Mouse (Mus musculus): Measurements from ENCODE around the gene Hnrnpa3.

Hnrnpa3 gene

GRCm38 (mm10) chr2:75703375-75704181, 44.5 kb downstream of the Hnrnpa3 start:
- peak; percentile 96 for DNase-seq (ENCODE audit: low read depth, low spot score)

- peak; percentile 98 for DNase-seq (ENCODE audit: low read depth, low spot score)
These were observed 45.4 kb downstream of the Hnrnpa3 start, which contains the start of gene Nfe2l2 for GRCm38 (mm10) chr2:75704234-75705161. Nfe2l2 (minus strand) TSS chr2:75704641.

GRCm38 (mm10) chr2:75705162-75705752, 46.2 kb downstream of the Hnrnpa3 start:
- no peak for DNase-seq (ENCODE audit: low read depth, low spot score)

- DNase-seq (ENCODE audit: low read depth, low spot score) = no peak
These were observed 47.4 kb downstream of the Hnrnpa3 start for GRCm38 (mm10) chr2:75706435-75706834.

GRCm38 (mm10) chr2:75707420-75707819, 48.4 kb downstream of the Hnrnpa3 start:
- no peak for DNase-seq (ENCODE audit: low read depth, low spot score)

GRCm38 (mm10) chr2:75713083-75713482, 54.0 kb downstream of the Hnrnpa3 start:
- no peak for DNase-seq (ENCODE audit: low read depth, low spot score)

- no peak for DNase-seq (ENCODE audit: low read depth, low spot score)
These were observed 55.7 kb downstream of the Hnrnpa3 start for GRCm38 (mm10) chr2:75714766-75715165.

GRCm38 (mm10) chr2:75716046-75717016, 57.3 kb downstream of the Hnrnpa3 start:
- DNase-seq (ENCODE audit: low read depth, low spot score) = peak; percentile 64
